Mouse (Mus musculus): ENCODE measurements around the gene Map2k5. TPM values are rescaled to one million over a fixed set of nuclear protein-coding genes. Genes with fewer than 3 reads are reported as not detected.

Gene Map2k5
- polyA plus RNA-seq, 1 experiment = 109 TPM

- TF ChIP-seq CTCF (IDR thresholded peaks at IDR 0.05; ENCODE audit: borderline replicate concordance, control insufficient read depth, extremely low read depth, insufficient read depth, low read length, poor library complexity) (no peak), POLR2A (IDR thresholded peaks at IDR 0.05; ENCODE audit: control insufficient read depth, extremely low read depth, insufficient read depth, low read length, poor library complexity) (no peak)
- no peak overlapping the region for H3K4me3 ChIP-seq (ENCODE audit: control insufficient read depth, insufficient read depth, low read length)
- WGBS = over 99% methylated on average over 9 of the region's 9 CpGs
These were observed 93.3 kb downstream of the Map2k5 start for GRCm38 (mm10) chr9:63284392-63284791.

GRCm38 (mm10) chr9:63281996-63282395 lies 95.7 kb downstream of the Map2k5 start:
- no peak overlapping the region for H3K27ac ChIP-seq (ENCODE audit: control insufficient read depth, insufficient read depth, low read length)
- no peaks in the 10 kb centered on the region for H3K36me3 ChIP-seq (ENCODE audit: control insufficient read depth, insufficient read depth, low read length)
- H3K27me3 ChIP-seq (ENCODE audit: control insufficient read depth, insufficient read depth, low read length) = no peaks in the 10 kb centered on the region
- 18% methylated on average over 7 of the region's 7 CpGs for WGBS
- TF ChIP-seq POLR2A (IDR thresholded peaks at IDR 0.05; ENCODE audit: control insufficient read depth, extremely low read depth, insufficient read depth, low read length, poor library complexity) (no peak), CTCF (IDR thresholded peaks at IDR 0.05; ENCODE audit: borderline replicate concordance, control insufficient read depth, extremely low read depth, insufficient read depth, low read length, poor library complexity) (no peak)
- H3K4me3 ChIP-seq (ENCODE audit: control insufficient read depth, insufficient read depth, low read length) = no peak overlapping the region
- H3K4me1 ChIP-seq (replicated peaks; ENCODE audit: control insufficient read depth, insufficient read depth, low read length) = no peaks in the 10 kb centered on the region
- DNase-seq = peak; percentile 40

More at GRCm38 (mm10) chr9:63284392-63284791, 93.3 kb downstream of the Map2k5 start:
- Histone ChIP-seq H3K27ac (ENCODE audit: control insufficient read depth, insufficient read depth, low read length) (no peak overlapping the region), H3K4me1 (replicated peaks; ENCODE audit: control insufficient read depth, insufficient read depth, low read length) (no peaks in the 10 kb centered on the region), H3K27me3 (ENCODE audit: control insufficient read depth, insufficient read depth, low read length) (no peaks in the 10 kb centered on the region), H3K36me3 (ENCODE audit: control insufficient read depth, insufficient read depth, low read length) (no peaks in the 10 kb centered on the region; the same call in 1 of the 2 replicates)
- no peak for DNase-seq

- no peaks in the 10 kb centered on the region for H3K36me3 ChIP-seq (ENCODE audit: control insufficient read depth, insufficient read depth, low read length)
- no peak for TF ChIP-seq POLR2A (IDR thresholded peaks at IDR 0.05; ENCODE audit: control insufficient read depth, extremely low read depth, insufficient read depth, low read length, poor library complexity)
- no peak for TF ChIP-seq CTCF (IDR thresholded peaks at IDR 0.05; ENCODE audit: borderline replicate concordance, control insufficient read depth, extremely low read depth, insufficient read depth, low read length, poor library complexity)
- no peak for DNase-seq
These were observed 96.6 kb downstream of the Map2k5 start for GRCm38 (mm10) chr9:63281086-63281485.

GRCm38 (mm10) chr9:63273781-63274180 lies 103.9 kb downstream of the Map2k5 start:
- no peak overlapping the region for H3K27ac ChIP-seq (ENCODE audit: control insufficient read depth, insufficient read depth, low read length)
- H3K27me3 ChIP-seq (ENCODE audit: control insufficient read depth, insufficient read depth, low read length) = no peaks in the 10 kb centered on the region
- WGBS = 96% methylated on average over 6 of the region's 6 CpGs
- no peak overlapping the region for H3K4me3 ChIP-seq (ENCODE audit: control insufficient read depth, insufficient read depth, low read length)
- no peaks in the 10 kb centered on the region for H3K36me3 ChIP-seq (ENCODE audit: control insufficient read depth, insufficient read depth, low read length)
- no peak for DNase-seq
- H3K4me1 ChIP-seq (replicated peaks; ENCODE audit: control insufficient read depth, insufficient read depth, low read length) = no peaks in the 10 kb centered on the region
- TF ChIP-seq CTCF (IDR thresholded peaks at IDR 0.05; ENCODE audit: borderline replicate concordance, control insufficient read depth, extremely low read depth, insufficient read depth, low read length, poor library complexity) = no peak
- no peak for TF ChIP-seq POLR2A (IDR thresholded peaks at IDR 0.05; ENCODE audit: control insufficient read depth, extremely low read depth, insufficient read depth, low read length, poor library complexity)

More at GRCm38 (mm10) chr9:63281086-63281485, 96.6 kb downstream of the Map2k5 start:
- no peaks in the 10 kb centered on the region for H3K27me3 ChIP-seq (ENCODE audit: control insufficient read depth, insufficient read depth, low read length)
- no peak overlapping the region for H3K27ac ChIP-seq (ENCODE audit: control insufficient read depth, insufficient read depth, low read length)
- WGBS = 61% methylated on average over 2 of the region's 2 CpGs
- H3K4me3 ChIP-seq (ENCODE audit: control insufficient read depth, insufficient read depth, low read length) = no peak overlapping the region
- no peaks in the 10 kb centered on the region for H3K4me1 ChIP-seq (replicated peaks; ENCODE audit: control insufficient read depth, insufficient read depth, low read length)

GRCm38 (mm10) chr9:63269839-63270238 lies 107.9 kb downstream of the Map2k5 start:
- TF ChIP-seq CTCF (IDR thresholded peaks at IDR 0.05; ENCODE audit: borderline replicate concordance, control insufficient read depth, extremely low read depth, insufficient read depth, low read length, poor library complexity) (no peak), POLR2A (IDR thresholded peaks at IDR 0.05; ENCODE audit: control insufficient read depth, extremely low read depth, insufficient read depth, low read length, poor library complexity) (no peak)
- Histone ChIP-seq H3K27me3 (ENCODE audit: control insufficient read depth, insufficient read depth, low read length) (no peaks in the 10 kb centered on the region), H3K27ac (ENCODE audit: control insufficient read depth, insufficient read depth, low read length) (no peak overlapping the region), H3K4me3 (ENCODE audit: control insufficient read depth, insufficient read depth, low read length) (no peak overlapping the region), H3K4me1 (replicated peaks; ENCODE audit: control insufficient read depth, insufficient read depth, low read length) (no peaks in the 10 kb centered on the region), H3K36me3 (ENCODE audit: control insufficient read depth, insufficient read depth, low read length) (no peaks in the 10 kb centered on the region)
- DNase-seq = no peak
- 94% methylated on average over 3 of the region's 3 CpGs for WGBS

GRCm38 (mm10) chr9:63263188-63263587 lies 114.5 kb downstream of the Map2k5 start:
- WGBS = 85% methylated on average over 1 of the region's 1 CpGs
- DNase-seq = no peak
- Histone ChIP-seq H3K4me3 (ENCODE audit: control insufficient read depth, insufficient read depth, low read length) (no peak overlapping the region), H3K27ac (ENCODE audit: control insufficient read depth, insufficient read depth, low read length) (no peak overlapping the region), H3K36me3 (ENCODE audit: control insufficient read depth, insufficient read depth, low read length) (no peaks in the 10 kb centered on the region), H3K4me1 (replicated peaks; ENCODE audit: control insufficient read depth, insufficient read depth, low read length) (no peaks in the 10 kb centered on the region), H3K27me3 (ENCODE audit: control insufficient read depth, insufficient read depth, low read length) (no peaks in the 10 kb centered on the region)
- no peak for TF ChIP-seq POLR2A (IDR thresholded peaks at IDR 0.05; ENCODE audit: control insufficient read depth, extremely low read depth, insufficient read depth, low read length, poor library complexity)
- no peak for TF ChIP-seq CTCF (IDR thresholded peaks at IDR 0.05; ENCODE audit: borderline replicate concordance, control insufficient read depth, extremely low read depth, insufficient read depth, low read length, poor library complexity)

GRCm38 (mm10) chr9:63258768-63259167 lies 118.9 kb downstream of the Map2k5 start:
- DNase-seq = no peak
- H3K27ac ChIP-seq (ENCODE audit: control insufficient read depth, insufficient read depth, low read length) = no peak overlapping the region
- H3K4me3 ChIP-seq (ENCODE audit: control insufficient read depth, insufficient read depth, low read length) = no peak overlapping the region
- H3K36me3 ChIP-seq (ENCODE audit: control insufficient read depth, insufficient read depth, low read length) = peaks cover 8% of the 10 kb centered on the region
- WGBS = 96% methylated on average over 3 of the region's 3 CpGs
- TF ChIP-seq POLR2A (IDR thresholded peaks at IDR 0.05; ENCODE audit: control insufficient read depth, extremely low read depth, insufficient read depth, low read length, poor library complexity) (no peak), CTCF (IDR thresholded peaks at IDR 0.05; ENCODE audit: borderline replicate concordance, control insufficient read depth, extremely low read depth, insufficient read depth, low read length, poor library complexity) (no peak)
- H3K4me1 ChIP-seq (replicated peaks; ENCODE audit: control insufficient read depth, insufficient read depth, low read length) = no peaks in the 10 kb centered on the region
- no peaks in the 10 kb centered on the region for H3K27me3 ChIP-seq (ENCODE audit: control insufficient read depth, insufficient read depth, low read length)

All from thymus, adult 2 months (tissue).